Mouse (Mus musculus) heart, postnatal 0 days (tissue): ENCODE measurements around the gene Spata17.

Source experiments
- CTCF ChIP-seq: IDR thresholded peaks from 2 replicates; pipeline ENCODE4 v1.5.1; 2016; ENCODE audit warnings: antibody characterized with exemption, control low read depth, low read depth
- EP300 ChIP-seq: IDR thresholded peaks from 2 replicates; pipeline ENCODE4 v1.6.1; 2016; ENCODE audit warnings: antibody characterized with exemption, low read depth

DNA sequence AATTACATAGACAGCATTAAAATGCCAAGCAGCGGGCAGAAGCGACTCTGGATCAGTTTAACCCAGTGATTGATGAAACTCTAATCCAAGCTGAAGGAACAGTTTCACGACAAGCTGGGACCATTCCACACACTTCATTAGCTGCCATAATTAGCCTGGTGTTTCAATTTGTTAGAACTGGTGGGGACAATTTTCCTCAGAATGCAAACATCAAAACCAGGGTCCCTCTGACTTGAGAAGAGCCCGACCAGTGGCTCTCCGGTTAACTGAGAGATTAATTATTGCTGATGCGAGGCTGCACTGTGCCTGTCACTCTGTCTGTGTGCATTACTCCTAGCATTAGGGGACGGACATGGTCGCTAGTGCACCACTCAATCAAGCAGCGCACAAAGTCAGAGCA lies 137.9 kb downstream of the Spata17 start:
- TF ChIP-seq EP300: no peak
- no peak for TF ChIP-seq CTCF
